Mouse (Mus musculus): ENCODE data around the gene Wdr5.

Gene Wdr5

GRCm38 (mm10) chr2:27548664-27549369, 33.9 kb downstream of the Wdr5 start:
- no peak for DNase-seq (ENCODE audit: low spot score in 2 of 2)

- DNase-seq (ENCODE audit: low spot score in 2 of 2), result peak; percentile 33 to 47
These were observed 37.8 kb downstream of the Wdr5 start for GRCm38 (mm10) chr2:27552620-27553287.

GRCm38 (mm10) chr2:27554308-27554707, 39.4 kb downstream of the Wdr5 start:
- no peak for DNase-seq (ENCODE audit: low spot score in 2 of 2)

- DNase-seq (ENCODE audit: low spot score in 2 of 2), result no peak
These were observed 42.0 kb downstream of the Wdr5 start for GRCm38 (mm10) chr2:27556921-27557320.

- no peak for DNase-seq (ENCODE audit: low spot score in 2 of 2)
These were observed 45.8 kb downstream of the Wdr5 start for GRCm38 (mm10) chr2:27560708-27561123.

- DNase-seq (ENCODE audit: low spot score in 2 of 2), result no peak
These were observed 46.2 kb downstream of the Wdr5 start for GRCm38 (mm10) chr2:27561159-27561558.

- no peak for DNase-seq (ENCODE audit: low spot score in 2 of 2)
These were observed 46.9 kb downstream of the Wdr5 start for GRCm38 (mm10) chr2:27561829-27562228.

GRCm38 (mm10) chr2:27563641-27564148, 48.7 kb downstream of the Wdr5 start:
- DNase-seq (ENCODE audit: low spot score in 2 of 2), result no peak

GRCm38 (mm10) chr2:27564694-27565093, 49.7 kb downstream of the Wdr5 start:
- DNase-seq (ENCODE audit: low spot score in 2 of 2), result no peak

- no peak for DNase-seq (ENCODE audit: low spot score in 2 of 2)
These were observed 50.6 kb downstream of the Wdr5 start for GRCm38 (mm10) chr2:27565316-27566103.

GRCm38 (mm10) chr2:27570856-27571255, 55.9 kb downstream of the Wdr5 start:
- no peak for DNase-seq (ENCODE audit: low spot score in 2 of 2)

GRCm38 (mm10) chr2:27572261-27572793, 57.4 kb downstream of the Wdr5 start:
- no peak for DNase-seq (ENCODE audit: low spot score in 2 of 2)

GRCm38 (mm10) chr2:27572928-27573627, 58.1 kb downstream of the Wdr5 start:
- peak; percentile 77 to 89 for DNase-seq (ENCODE audit: low spot score in 2 of 2)

GRCm38 (mm10) chr2:27573628-27573966, 58.6 kb downstream of the Wdr5 start:
- no peak for DNase-seq (ENCODE audit: low spot score in 2 of 2)

- no peak for DNase-seq (ENCODE audit: low spot score in 2 of 2)
These were observed 61.5 kb downstream of the Wdr5 start for GRCm38 (mm10) chr2:27576416-27576815.

- DNase-seq (ENCODE audit: low spot score in 2 of 2), result no peak
These were observed 63.6 kb downstream of the Wdr5 start for GRCm38 (mm10) chr2:27578552-27578951.

GRCm38 (mm10) chr2:27582112-27582511, 67.2 kb downstream of the Wdr5 start:
- no peak for DNase-seq (ENCODE audit: low spot score in 2 of 2)

GRCm38 (mm10) chr2:27583019-27583418, 68.1 kb downstream of the Wdr5 start:
- no peak for DNase-seq (ENCODE audit: low spot score in 2 of 2)

- DNase-seq (ENCODE audit: low spot score in 2 of 2), result no peak
These were observed 69.6 kb downstream of the Wdr5 start for GRCm38 (mm10) chr2:27584546-27584945.

Data from right cerebral cortex, postnatal 36 days (tissue).